Mouse (Mus musculus) heart, adult 18-20 months (tissue): ENCODE results near the gene Ncoa1. TPM values are rescaled to one million over a fixed set of nuclear protein-coding genes. Genes with fewer than 3 reads are reported as not detected.
A peak's percentile ranks its signal among the peaks of the same experiment; 100 is the strongest.

ENCODE experiments used
- DNase-seq, 2 experiments: peaks; one replicate each; pipeline ENCODE4 v3.0.0; 2021 to 2022; ENCODE audit warnings: mixed read lengths in 1 of 2
- long read RNA-seq, 2 experiments: library from polyadenylated mRNA; stranded (forward); transcript quantifications; one replicate each; pipeline ENCODE4 v2.0.0; 2021
- total RNA-seq, 2 experiments: library from RNA; stranded (reverse); gene quantifications; 2 replicates each; pipeline ENCODE4 v1.2.3; 2021

The Ncoa1 gene
- 10 to 100 TPM; 28.9 to 29.0 TPM for total RNA-seq
- long read RNA-seq, experiment 1, full-length matches to known transcripts: 6 of 28 reads
- long read RNA-seq, experiment 1, partial matches to known transcripts: 7 of 28 reads
- long read RNA-seq, experiment 1, other reads (novel, unspliced or antisense): 15 of 28 reads
- long read RNA-seq, experiment 2, partial matches to known transcripts: 1 of 5 reads
- long read RNA-seq, experiment 2, other reads (novel, unspliced or antisense): 4 of 5 reads

DNA sequence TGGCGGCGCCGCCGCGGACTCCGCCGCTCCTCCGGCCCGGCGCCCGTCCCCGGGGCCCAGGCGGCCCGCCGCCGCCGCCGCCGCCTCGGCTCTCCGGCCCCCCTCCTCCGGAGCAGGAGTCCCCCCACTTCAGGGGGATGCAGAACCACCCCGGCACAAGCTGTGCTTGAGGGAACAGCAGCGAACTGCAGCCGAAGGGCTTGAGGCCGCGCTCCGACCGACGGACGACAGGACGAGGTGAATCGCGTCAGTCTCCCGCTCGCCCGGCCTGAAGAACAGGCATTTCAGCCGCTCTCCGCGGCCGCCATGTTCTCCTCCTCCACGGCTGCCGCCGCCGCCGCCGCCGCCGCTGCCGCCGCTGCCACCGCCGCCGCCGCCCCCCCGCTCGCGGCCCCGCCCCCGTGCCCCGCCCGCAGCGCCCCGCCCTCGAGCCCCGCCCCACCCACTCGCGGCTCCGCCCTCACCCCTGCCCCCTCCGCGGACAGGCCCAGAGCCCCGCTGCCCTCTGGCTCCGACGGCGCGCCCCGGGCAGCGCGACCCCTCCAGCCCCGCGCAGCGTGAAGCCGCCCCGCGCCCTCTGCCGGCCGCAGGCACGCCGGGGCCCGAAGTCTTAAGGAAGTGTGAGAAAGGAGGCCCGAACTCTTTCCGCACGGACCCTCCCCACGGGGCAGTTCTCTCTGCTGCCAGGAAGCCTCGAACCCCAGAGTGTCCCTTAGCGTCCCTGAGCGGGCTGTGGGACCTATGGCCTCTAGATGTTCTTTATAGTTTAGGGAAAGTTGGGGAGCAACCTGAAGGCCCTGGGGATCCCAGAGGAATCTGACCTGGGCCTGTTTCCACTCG, at the start of gene Ncoa1:
TSS of gene Ncoa1 (minus strand) at position 351 of the 840 bp plus-strand sequence.
- DNase-seq: peak; percentile 77 to 83

DNA sequence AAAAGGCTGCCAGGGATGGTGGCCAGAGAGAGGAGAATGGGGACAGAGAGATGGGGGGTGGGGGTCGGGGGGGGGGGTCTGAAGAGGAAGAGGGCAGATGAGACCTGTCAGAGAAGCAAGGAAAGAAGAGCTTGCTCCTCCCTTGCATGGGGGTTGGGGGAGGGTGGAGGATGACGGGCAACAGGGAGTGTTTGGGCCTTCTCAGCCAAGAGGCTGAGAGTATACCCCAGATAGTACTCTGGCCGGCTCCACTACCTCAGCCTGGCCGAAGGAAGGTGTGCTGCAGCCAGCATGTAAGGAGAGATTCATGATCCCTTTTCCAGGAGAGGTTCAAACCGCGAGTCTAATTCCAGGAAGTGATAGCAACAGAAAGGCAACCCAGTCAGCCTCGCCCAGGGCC, 47.6 kb upstream of the Ncoa1 start:
- no peak for DNase-seq

DNA sequence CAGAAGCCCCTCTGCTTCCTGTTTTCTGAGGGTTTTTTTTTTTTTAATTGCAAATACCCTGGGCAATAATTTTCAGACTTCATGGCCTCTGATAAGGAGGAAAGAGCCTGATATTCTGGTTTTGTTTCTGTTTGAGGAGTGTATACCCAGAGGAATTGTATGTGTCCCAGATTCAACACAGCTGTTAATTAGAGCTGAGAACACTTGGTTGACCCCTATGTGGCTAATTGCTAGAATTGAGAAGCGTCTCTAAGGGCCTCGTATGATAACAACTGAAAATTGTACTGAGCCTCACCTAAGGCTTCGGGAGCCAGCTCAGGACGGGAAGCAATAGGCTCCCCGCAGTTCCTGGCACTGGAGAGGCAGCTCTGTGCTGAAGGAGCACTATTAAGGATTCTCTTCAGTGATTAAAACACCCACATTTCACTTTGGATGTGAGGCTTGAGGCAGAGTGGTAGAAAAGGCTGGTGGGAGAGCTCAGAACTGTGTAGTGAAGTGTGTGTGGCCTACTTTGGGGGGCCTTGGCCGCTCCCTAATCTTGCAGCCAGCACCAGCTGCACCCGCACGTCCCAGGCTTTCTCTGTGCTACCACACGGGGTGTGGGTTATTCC, 46.8 kb upstream of the Ncoa1 start:
- DNase-seq: peak; percentile 27 to 32

DNA sequence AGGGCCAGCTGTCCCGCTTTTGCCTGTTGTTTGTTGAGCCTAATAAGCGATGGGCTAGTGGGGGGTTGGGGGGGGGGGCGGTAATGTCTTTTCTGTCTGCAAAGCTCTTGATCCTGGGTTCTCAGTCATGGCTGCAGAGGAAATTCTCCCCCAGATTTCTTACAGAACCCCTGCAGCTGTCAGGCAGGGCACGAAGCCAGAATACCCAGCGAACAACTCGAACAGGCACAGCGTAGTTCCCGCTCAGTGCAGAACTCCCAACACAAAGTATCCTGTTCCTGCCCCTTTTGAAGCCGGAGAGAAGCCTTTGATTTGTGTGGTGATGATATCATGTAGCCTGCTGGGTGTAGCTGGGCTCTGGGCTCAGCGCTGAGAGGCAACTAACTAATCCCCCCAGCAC, 46.2 kb upstream of the Ncoa1 start:
- peak; percentile 58 to 71 for DNase-seq

DNA sequence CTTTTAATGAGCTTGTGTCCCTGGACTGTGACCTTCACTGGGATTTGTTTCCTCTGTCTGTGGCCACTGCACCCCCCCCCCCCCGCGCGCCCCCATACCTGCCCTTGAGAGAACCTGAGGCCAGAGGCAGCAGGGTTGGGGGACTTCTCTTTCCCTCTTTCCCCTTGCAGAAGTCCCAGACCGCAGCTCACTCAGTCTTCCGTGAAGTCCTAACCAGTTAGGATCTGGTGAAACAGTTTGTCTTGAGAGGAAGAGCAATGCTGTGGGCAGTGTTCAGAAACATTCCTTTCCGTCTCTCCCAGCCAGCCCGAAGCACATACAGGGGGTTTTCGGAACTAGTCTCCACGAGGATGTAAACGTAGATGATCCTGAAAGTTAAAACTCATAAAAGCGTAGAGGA, 42.0 kb upstream of the Ncoa1 start:
- no peak for DNase-seq

DNA sequence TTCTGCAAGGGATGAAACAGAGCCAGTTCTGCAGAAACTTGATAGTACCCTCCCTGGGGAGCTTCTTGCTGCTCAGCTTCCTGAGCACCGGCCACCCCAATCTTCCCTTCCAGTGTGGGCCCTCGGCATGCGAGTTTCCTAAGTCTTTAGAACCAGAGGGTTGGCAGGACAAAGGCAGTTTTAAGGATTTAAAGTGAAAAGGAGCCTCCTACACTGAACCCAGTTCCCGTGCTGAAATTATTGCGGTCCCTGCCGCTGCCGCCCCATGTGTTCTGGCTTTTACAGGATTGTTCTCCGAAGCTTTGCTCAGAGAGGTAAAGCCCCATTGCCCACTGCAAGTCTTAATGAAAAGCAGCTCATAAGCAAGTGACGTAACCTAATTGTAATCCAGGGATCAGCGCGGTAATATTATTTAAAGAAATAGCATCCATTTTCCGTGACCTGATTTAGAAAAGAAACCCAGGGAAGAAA, 32.6 kb upstream of the Ncoa1 start:
- peak; percentile 51 to 64 for DNase-seq

DNA sequence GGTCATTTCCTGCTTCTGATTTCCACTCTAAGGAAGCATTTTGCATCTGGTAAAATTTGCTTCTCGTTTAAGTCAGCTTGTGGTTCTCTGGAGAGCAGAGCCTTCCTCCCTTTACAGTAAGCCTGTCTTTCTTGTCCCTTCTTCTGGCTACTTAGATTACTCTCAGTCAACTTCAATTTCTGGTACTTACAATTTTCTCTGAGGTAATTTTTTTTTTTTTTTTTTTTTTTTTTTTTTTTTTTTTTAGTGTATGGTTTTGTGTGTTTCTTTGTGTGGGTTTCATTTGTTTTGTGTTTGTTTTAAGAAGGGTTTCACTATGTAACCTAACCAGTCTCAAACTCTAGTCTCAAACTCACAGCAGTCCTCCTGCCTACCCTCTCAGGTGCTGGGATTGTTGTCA, 31.2 kb upstream of the Ncoa1 start:
- DNase-seq: no peak

DNA sequence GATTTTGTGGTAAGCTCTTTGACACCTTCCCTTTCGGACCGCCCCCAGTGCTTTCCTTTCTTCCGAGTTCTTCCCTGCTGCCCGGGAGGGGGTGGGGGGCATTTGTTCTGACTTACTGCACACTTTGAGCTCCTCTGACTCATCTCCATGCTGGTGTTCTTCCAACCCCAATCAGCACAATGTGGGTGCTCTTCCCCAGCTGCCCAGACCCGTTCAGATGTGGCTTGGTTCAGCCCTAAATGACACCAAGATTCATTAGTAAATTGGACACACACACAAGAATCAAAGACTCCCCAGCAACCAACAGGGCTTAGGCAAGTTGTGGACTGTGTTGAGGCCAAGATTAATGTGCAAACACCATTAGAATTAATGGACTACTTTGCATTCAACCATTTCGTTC, 30.5 kb upstream of the Ncoa1 start:
- peak in 1 of 2 experiments; percentile 17 for DNase-seq

DNA sequence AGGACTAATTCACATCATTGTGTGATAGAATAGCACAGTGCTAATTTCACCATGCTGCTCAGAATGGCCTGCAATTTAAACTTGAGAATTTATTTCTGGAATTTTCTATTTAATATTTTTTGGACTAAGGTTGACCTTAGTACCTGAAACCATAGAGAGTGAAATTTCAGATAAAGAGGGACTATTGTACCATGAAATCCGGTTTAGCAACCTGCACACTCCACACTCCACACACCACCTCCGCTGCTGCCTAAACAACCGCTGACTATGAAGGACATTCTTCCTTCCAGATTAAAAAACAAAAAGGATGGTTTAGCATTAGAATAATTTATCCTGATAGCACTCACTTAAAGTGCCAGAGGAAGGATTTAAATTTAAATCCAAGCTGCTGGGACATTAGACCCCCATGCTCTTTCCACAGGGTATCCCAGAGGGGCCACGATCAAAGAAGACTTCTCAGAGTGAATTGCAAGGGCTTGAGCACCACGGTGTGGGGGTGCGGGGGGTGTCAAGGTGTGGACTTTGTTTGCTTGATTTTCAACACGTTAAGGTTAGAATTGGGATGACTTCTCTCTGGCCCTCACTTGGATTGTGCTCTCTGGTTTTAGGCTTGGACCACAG, 29.9 kb upstream of the Ncoa1 start:
- no peak for DNase-seq

DNA sequence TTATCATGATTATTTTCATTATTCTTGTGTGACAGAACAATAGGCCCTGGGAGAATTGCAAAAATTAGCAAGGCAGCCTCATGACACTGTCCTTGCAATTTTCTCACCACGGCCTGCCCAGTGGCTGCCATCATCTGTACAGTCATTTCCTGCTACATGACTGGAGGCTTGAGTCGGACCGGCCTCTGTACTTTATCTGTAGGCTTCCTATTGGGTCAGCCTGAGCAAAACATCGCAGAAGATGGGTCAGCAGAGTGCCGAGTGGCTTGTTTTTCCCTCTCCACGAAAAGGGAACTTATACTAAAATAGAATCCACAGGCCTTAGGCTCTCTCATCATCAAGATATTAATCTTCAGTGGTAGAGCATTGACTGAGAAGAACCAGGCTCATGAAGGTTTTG, 28.3 kb upstream of the Ncoa1 start:
- peak in 1 of 2 experiments; percentile 52 for DNase-seq

DNA sequence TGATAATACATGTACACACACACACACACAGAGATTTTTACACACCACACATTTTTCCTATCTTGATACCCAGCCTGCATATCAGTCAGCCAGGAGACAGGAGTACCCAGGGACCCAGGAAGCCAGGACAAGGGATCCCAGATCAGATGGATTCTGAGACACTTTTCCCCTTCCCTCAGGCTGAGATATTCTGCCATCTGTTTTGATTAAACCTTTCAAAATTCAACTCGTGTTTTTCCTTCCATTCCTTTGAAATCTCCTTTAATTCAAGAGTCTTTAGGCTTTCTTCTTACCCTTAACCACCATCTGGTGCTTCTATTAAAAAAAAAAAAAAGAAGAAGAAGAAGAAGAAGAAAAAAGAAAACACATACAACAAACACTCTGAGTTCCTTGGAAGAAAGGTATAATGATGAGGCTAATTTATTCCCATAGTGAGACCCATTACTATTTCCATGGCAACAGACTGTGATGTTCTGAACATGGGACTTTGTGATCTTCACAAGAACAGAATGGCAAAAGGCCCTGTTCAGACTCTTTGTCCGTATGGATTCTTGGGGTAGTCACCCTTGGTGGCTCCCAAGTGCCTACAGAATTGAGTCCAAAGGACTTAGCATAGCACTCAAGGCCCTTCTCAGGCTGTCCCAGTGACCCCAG, 26.8 kb upstream of the Ncoa1 start:
- DNase-seq: no peak

DNA sequence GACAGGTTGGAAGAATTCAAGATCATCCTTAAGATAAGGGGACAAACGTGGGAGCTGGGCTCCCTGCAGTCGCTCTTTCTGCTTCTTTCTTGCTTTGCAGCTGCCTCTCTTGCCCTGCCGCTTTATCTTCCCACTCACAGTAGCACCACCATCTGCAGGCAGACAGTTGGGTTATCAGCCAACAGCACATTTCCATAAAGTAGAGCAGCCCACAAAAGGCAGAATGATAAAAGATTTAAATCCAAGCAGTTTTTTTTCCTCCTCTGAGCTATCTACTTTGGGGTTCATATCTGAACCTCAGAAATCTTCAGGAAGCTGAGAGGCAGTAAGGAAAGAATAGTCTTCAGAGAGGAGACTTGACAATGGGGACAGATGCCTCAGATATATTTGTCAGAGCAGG, 24.9 kb upstream of the Ncoa1 start:
- DNase-seq: no peak

DNA sequence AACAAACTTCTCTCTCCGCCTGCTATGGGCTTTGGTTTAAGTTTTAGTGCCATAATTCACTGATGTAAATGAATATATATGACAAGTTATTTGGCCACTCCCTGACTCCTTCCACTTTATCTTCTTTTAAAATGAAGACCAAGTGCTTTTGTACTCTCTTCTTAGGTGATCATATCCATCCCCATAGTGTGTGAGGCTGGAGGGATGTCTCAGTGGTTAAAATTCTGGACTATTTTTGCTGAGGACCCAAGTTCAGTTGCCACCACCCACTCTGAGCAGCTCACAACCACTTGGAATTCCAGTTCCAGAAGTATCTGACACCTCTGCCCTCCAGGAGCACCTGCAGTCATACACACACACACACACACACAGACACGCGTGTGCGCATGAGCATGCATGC, 23.5 kb upstream of the Ncoa1 start:
- DNase-seq: no peak

DNA sequence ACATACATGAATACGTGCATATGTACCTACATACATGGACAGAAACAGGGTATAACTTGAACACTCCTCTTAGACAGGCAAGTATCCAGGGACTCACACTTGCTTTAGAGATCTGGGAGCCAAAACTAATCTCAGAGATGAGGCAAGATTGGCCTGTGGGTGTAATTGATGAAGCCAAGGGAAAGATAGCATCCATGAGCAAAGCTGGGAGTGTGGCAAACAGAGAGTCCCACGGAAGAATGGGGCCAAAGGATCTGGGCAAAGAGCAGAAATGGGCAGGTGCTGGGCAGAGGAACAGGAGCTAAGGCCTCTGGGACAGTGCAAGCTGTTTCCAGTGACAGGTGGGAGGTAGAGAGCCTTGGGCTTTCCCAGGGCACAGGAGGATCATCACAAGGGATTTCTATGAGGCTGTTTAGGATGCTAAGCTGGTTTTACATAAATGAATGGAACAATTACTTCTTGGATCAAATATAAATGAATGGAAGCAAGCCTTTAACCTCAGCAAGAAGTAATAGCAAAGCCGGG, 22.7 kb upstream of the Ncoa1 start:
- no peak for DNase-seq

DNA sequence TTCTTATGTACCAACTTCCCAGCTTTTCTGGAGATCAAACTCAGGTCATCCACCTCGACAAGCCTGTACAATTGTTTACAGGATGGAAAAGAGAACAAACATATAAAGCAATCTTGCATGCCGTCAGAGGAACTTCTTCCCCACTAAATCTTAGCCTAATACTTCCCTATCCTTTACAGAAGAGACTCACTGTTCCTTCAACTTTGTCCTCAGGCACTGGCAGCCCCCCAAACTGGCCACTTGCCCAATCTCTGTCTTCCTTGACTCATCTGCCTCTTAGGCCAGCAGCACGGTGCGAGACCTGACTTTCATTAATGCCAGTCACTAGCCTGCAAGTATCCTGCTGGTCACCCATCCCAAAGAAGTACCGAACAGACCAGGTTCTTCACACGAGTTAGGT, 11.4 kb upstream of the Ncoa1 start:
- DNase-seq: peak; percentile 63 to 73

DNA sequence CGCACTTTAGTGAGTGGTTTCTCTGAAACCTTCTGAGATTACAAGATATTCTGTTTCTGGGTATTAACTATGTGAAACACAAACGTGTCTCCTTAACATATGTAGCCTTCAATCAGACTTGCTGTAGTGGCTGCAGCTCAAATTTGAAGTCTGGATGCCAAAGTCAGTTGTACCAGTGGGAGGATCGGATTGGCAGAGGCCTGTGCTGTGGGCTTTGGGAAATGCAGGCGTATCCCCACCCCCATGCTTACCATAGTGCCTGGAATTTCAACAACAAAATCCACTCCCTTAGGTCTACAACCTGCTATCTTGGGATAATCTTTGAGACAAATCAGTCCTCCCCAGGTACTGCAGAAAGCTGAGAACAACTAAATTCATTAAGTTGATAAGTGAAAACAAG, 6.4 kb upstream of the Ncoa1 start:
- no peak for DNase-seq

DNA sequence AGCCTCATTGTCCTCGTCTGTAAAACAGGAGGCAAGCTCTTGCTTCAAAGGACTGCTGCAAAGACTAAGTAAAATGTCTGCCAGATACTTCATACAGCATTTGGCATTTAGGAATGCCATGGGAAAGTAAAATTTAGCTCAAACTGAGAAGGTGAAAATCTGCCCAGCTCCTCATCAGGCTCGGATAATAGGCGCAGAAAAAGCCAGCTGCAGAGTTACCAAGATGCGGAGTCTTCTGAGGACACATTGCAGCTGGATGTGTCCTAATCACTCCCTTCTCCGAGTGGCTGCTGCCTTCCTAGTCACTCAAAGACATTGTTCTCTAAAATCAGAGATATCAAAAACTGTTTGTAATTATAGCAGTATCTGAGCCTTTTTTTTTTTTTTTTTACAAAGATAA, 4.7 kb upstream of the Ncoa1 start:
- no peak for DNase-seq

DNA sequence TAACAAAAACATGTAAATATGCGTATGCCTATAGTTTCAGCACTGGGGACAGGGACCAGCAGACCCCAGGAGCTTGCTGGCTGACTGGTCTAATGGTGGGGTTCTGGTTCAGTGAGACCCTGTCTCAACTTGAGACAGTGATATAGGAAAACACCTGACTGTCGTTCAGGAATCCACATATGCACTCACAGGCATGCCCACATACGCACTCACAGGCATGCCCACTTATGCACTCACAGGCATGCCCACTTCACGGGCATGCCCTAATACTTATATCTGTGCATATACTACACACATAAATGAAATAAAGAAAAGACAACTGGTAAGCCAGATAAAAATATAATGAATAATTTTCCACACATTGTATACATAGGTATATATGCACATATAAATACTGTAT, 3.3 kb upstream of the Ncoa1 start:
- DNase-seq: no peak

DNA sequence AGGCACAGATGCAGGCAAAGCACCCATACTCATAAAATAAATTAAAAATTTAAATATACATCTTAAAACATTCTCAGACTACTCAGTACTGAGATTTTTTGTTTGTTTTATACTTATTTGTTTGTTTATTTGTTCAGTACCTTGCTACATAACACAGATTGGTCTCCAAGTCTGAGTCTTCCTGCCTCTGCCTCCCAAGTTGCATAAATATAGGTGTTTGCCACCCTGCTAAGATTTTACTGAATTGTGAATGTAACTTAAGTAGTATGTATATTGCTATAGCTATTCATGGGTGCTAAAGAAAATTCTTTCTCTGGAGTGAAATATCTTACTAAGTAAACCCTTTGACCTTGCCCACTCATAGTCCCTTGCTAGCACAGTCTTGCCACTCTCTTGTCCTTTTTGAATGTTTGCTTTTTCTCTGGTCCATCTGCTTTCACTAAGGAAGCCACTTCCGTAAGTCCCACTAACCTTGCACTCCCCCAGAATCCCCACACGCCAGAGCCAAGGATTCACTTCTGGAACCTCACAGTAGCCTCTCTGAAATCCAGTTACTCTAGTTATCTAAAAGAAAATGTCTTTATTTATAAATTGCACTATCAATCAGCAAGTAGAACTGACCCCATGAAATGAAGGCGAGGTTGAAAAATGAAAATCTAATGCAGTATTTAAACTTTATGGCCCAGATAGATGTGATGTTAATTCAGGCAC, 2.3 kb upstream of the Ncoa1 start:
- DNase-seq: no peak

DNA sequence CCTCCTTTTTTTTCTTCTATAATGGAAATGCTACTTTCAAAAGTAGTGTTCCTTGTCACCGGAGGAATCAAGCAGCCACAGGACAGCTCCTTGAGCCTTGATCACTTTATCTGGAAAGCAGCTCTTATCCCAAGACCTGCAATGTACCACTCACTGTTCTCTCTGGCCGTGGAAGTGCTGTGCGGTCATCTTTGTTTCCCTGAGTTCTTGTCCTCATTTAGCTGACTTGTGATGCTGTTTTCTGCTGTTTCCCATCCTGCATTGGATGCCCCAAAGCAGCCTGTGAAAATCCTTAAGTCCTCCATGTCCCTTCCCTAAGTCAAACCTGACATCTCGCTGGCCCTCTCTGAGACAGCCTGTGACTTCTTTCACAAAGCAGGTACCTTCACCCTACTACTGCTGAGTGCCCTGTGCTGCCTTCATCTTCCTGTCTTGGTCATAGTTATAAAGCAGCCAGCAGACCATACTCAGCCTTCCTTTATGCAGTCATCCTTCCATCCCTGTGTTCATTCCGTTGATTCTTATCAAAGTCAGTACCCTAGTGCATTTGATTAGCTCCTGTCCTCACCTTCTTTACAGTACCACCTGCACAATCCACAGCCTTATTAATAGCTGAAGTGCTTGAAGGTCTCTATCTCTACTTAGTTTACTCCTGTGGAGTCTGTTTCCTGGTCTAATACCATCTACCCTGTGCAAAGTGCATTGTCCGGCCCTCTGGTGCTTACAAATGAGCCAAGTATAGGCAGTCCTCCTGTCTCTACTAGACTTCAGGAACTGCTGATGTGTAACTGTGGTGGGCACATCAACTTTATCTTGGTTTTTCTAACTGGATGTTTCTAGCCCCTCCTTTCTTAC, 1.2 kb upstream of the Ncoa1 start:
- no peak for DNase-seq
